Mouse (Mus musculus) myocyte (in vitro differentiated cells): Measurements from ENCODE around the gene Fam189a1.

Experiments used
- CEBPB ChIP-seq: IDR thresholded peaks from 2 replicates; pipeline ENCODE4 v1.6.1; 2011; ENCODE audit warnings: mild to moderate bottlenecking, moderate library complexity; ENCODE audit not compliant: poor library complexity, insufficient read depth, severe bottlenecking
- E2F4 ChIP-seq: IDR thresholded peaks from one replicate; pipeline ENCODE4 v1.6.1; 2011; ENCODE audit warnings: mild to moderate bottlenecking, control low read depth, moderate library complexity; ENCODE audit not compliant: insufficient read depth
- MAX ChIP-seq: IDR thresholded peaks from one replicate; pipeline ENCODE4 v1.6.1; 2011; ENCODE audit warnings: low read depth, mild to moderate bottlenecking, control low read depth
- MYOD1 ChIP-seq, 3 experiments: IDR thresholded peaks; one replicate each; pipeline ENCODE4 v1.6.1; 2011; ENCODE audit warnings: control low read depth in 2 of 3, low read depth in 2 of 3, mild to moderate bottlenecking in 2 of 3, moderate library complexity in 1 of 3; ENCODE audit not compliant: insufficient read length in 2 of 3, control insufficient read depth in 1 of 3
- MYOG ChIP-seq, 3 experiments: IDR thresholded peaks; one replicate each; pipeline ENCODE4 v1.6.1; 2011; ENCODE audit warnings: control low read depth in 2 of 3, low read depth in 2 of 3, mild to moderate bottlenecking in 2 of 3; ENCODE audit not compliant: insufficient read length in 2 of 3, control insufficient read depth in 1 of 3, insufficient read depth in 1 of 3
- POLR2A ChIP-seq: IDR thresholded peaks from one replicate; pipeline ENCODE4 v1.6.1; 2011; ENCODE audit warnings: low read depth, mild to moderate bottlenecking, control low read depth, moderate library complexity; ENCODE audit not compliant: insufficient read length
- POLR2AphosphoS2 ChIP-seq: IDR thresholded peaks from one replicate; pipeline ENCODE4 v1.6.1; 2011; ENCODE audit warnings: low read depth, control low read depth; ENCODE audit not compliant: insufficient read length
- REST ChIP-seq: IDR thresholded peaks from one replicate; pipeline ENCODE4 v1.6.1; 2011; ENCODE audit warnings: mild to moderate bottlenecking, control low read depth, moderate library complexity; ENCODE audit not compliant: insufficient read depth, insufficient read length
- TCF12 ChIP-seq: IDR thresholded peaks from one replicate; pipeline ENCODE4 v1.6.1; 2011; ENCODE audit warnings: mild to moderate bottlenecking, control low read depth; ENCODE audit not compliant: poor library complexity, insufficient read depth, severe bottlenecking
- USF1 ChIP-seq: IDR thresholded peaks from one replicate; pipeline ENCODE4 v1.6.1; 2011; ENCODE audit warnings: low read depth, mild to moderate bottlenecking, control low read depth, moderate library complexity

GRCm38 (mm10) chr7:64882243-64882642 lies 274.1 kb downstream of the Fam189a1 start:
- TF ChIP-seq POLR2A (no peak), REST (no peak), MYOD1 (IDR thresholded peaks at IDR 0.05; ENCODE audit: control insufficient read depth in 1 of 3, insufficient read length in 2 of 3, low read depth in 2 of 3) (no peak), MAX (no peak), TCF12 (no peak), USF1 (no peak), POLR2AphosphoS2 (no peak), CEBPB (no peak), E2F4 (no peak), MYOG (IDR thresholded peaks at IDR 0.05; ENCODE audit: control insufficient read depth in 1 of 3, insufficient read depth in 1 of 3, insufficient read length in 2 of 3, low read depth in 2 of 3) (no peak)
